Mouse (Mus musculus): ENCODE data around the gene Vsig10. TPM values are rescaled to one million over a fixed set of nuclear protein-coding genes. Genes with fewer than 3 reads are reported as not detected.
"Not testable (repeated sequence)": the region's sequence is repeated elsewhere in the genome, so short reads cannot be mapped to it uniquely, and the experiment has no call there.

Vsig10 gene
- total RNA-seq, 2 experiments from 2014 or later = 2.4 to 4.2 TPM

DNA sequence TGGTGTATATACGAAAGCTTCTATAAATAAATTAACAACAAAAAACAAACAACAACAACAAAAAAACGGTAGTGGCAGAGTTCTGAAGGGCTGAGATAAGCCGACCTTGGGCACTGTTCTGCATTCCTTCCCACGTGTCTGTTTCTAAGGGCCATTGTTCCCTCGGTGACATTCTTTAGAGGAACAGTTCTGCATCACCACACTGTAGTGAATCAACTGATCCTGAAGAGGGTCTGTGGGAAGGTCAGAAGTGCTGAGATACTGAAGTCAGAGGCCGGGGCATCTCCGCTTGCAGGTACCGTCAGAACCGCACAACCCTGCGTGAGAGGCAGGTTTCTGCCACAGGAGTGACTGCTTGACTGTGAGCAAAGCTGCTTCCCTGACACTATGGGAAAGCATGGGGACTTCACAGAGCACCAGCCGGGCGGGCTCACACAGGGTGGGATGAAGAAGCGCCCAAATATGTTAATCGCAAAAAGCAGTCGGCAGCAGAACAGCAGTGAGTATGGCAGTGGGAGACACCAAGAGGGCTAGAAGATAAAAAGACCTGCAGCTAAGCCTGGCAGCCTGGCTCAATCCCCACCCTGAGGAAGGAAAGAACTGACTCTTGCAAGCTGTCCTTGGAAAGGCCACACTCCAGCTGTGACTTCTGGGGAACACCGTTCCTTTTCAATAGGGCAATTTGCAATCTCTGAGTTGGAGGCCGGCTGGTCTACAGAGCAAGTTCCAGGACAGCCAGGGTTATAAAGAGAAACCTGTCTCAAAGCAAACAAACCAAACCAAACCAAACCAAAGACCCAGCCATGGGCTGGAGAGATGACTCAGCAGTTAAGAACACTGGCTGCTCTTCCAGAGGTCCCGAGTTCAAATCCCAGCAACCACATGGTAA is 14.9 kb upstream of the Vsig10 start:
- DNase-seq (ENCODE audit: low spot score in 2 of 2) = no peak

DNA sequence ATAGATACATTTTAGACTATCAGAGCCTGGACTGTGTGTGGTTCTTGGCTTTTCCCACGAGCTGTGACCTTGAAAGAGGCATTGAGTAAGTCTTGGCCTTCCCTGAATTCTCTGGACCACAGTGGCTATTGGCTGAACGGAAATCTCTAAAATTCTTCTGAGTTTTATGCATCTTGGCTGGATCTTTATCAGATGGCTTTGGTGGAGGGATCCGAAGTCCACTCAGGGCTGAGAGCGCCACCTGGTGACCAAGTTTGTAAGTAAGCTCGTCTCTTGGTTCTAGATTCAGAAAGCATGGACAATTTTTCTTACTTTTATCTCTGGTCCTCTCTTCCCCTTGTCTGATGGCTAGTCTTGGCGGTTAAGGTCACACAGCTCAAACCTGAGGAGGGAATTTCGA is 13.9 kb upstream of the Vsig10 start:
- DNase-seq (ENCODE audit: low spot score in 2 of 2) = peak; percentile 79 to 82

DNA sequence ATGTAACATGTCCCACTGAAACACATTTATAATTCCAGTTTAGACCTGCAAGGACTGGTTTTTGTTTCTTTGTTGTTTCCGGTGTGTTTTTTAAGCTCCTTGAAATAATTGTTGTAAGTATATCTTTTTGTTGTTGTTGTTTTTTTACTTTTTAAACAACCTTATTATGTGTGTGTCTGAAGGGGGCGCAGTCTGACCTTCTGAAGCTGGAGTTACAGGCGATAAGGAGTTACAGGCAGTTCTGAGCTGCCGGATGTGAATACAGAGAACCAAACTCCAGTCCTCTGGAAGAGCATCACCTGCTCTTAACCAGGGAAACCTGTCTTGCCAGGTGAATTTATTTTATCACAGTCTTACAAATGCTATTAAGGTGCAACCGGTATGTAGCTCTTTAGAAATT is 13.1 kb upstream of the Vsig10 start:
- no peak for DNase-seq (ENCODE audit: low spot score in 2 of 2)

DNA sequence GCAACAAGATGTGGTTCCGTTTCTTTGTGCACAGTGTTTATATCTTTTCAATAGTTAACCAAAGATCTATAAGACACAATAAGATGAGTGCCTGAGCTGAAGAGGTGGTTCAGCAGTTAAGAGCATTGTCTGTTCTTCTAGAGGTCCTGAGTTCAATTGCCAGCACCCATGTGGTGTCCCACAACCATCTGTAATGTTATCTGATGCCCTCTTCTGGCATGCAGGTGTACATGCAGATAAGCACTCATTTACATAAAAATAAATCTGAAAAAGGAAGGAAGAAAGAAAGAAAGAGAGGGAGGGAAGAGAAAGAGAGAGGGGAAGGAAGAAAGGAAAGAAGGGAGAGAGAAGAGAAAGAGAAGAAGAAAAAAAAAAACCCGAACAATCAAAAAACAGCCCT is 12.1 kb upstream of the Vsig10 start:
- DNase-seq (ENCODE audit: low spot score in 2 of 2) = no peak

DNA sequence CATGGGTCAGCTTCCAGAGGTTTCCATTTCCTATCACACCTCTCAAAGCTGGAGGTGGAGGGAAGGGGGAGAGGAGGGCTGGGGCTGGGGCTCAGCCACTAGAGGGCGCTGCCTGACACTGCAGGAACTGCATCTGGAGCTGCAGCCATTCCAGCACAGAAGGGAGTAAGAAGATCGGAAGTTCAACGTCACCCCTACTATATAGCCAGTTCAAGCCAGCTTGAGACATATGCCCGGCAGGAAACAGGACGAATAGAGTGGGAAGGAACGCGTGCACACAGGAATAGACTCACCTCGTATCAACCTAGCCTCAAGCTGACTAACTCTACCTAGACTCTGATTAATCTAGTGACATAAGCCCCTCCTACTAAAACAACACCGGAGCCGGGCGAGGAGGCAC is 11.2 kb upstream of the Vsig10 start:
- peak; percentile 44 to 64 for DNase-seq (ENCODE audit: low spot score in 2 of 2)

DNA sequence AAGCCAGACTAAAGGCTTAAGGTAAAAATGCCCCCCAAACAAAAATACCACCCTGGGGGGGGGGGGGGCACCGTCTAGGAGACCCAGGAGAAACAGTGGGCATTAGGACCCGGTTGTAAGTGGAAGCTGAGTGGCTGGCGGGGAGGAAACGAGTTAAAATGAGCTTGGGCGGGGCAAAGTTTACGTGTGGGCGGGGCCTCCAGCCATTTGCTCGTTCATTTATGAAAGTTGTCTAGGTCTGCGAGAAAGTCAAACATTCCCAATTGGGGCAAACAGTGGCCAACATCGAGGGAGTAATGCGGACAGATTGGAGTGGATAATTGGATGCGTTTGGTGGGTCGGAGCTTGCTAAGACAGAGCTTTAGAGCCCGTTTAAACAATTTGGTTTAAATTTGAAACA is 5.5 kb upstream of the Vsig10 start:
- DNase-seq (ENCODE audit: low spot score in 2 of 2) = no peak

DNA sequence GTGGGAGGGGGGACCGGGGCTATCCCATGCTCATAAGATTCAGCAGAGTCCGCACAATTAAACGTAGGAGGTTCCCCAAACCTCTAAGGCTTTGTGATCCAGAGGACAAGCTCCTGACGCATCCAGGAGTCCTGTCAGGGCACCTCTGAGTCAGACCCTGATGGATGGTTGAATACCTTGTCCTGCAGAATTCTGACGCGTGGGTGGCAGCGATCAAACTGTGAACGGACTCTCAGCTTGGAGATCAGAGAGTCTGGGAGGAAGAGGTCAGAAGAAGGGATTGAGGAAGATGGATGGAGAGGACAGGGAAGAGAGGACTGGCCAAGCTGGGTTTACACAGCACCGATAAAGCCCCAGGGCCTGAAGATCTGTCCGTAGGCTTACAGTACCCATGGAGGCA is 5.0 kb upstream of the Vsig10 start:
- no peak for DNase-seq (ENCODE audit: low spot score in 2 of 2)

DNA sequence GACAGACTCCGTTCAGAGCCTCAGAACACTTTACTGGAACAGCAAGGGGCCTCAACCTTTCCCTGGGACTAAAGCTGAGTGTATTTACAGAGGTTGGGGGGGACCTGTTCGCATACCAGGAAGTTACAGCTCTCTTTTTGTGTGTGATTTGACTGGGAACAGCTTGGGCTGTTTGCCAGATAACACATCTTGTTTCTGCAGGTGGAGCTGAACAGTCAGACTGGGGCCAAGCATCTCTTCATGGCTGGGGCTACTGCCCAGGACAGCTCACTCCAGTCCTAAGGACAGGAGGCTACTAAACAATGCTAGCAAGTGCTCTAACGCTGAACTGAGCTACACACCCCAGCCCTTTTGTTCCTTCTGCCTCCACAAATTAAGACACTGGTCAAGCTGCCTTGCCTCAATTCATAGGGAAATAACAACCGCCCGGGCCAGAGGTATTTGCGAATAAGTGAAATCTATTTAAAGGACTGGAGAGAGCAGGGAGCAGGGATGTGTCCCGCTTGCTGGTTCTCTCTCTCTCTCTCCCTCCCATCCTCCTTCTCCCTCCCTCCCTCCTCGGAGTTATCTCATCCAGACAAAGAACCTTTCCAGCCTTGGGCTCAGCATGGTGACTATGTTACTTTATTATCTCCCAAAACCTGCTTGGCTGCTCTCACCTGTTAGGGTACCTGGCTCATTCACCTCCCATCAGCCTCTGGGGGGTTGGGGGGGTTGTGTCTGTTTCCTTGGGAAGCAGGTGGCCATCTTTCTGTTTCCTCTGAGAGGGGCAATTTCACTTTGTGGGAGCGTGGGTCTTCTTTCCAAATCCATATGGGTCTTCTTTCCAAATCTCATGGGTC is 4.1 kb upstream of the Vsig10 start:
- no peak for DNase-seq (ENCODE audit: low spot score in 2 of 2)

DNA sequence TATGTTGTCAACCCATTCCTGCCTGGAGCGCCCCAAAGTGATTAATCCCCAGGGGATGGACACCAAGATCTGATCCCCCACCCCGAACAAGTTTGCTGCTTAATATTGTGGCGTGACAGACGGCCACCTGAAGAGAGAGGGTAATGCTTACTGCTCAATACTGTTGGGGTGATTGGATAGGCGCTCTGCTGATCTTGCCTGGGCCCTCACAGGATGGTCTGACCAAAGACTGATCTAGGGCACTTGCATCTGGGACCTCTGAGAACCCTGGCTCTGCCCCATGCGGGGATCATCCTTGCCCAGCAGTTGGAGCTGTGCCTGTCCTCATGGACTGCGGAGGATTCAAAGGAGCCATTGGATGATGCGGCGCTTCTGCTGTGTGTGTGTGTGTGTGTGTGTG is 4.9 kb downstream of the Vsig10 start:
- no peak for DNase-seq (ENCODE audit: low spot score in 2 of 2)

DNA sequence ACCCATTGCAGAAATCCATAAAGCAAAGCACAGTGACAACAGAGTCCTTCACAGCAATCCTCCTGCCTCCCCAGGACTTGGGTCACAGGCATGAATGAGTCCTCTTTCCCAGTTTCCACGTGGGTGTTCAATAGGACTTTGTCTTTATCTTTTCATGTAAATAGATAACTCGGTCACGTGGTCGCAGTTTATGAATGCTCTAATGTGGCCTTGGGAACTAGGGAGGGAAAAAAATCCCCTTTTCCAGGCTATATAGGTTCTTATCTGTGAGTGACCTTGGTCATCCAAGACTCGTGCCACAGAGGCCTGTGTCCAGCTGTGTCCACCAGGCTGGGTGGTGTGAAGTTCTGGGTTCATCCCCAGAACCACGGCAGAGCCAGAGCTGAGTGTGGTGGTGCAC is 7.5 kb downstream of the Vsig10 start:
- DNase-seq (ENCODE audit: low spot score in 2 of 2) = no peak

DNA sequence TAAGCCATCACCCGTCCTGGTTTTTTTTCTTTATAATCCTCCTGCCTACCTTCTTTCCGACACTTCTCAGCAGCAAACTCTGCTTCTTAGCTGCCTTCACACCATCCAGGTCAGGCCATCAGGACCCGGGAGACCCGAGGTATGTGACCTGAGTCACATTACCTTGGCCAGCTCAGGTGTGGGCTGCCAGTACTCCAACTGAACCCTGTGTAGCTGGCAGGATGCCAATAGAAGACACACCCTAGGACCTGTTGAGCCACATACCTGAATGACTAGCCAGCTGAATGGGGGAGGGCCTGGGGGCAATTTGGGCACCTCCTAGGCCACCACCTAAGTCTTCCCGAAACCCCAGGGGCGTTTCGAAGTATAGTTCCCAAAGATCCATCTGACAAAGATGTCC is 11.6 kb downstream of the Vsig10 start:
- no peak for DNase-seq (ENCODE audit: low spot score in 2 of 2)

DNA sequence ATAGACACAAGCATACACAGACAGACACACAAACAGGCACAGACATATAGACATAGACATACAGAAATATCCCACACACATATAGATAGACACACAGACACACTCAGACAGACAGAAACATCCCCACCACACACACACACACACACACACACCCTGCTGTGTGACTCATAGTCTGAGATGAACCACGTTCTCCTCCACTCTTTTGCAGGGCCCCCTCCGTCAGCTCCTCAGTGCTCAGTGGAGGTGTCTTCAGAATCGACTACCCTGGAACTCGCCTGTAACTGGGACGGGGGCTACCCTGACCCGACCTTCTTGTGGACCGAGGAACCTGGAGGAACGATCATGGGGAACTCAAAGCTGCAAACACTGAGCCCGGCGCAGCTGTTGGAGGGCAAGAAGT is 19.1 kb downstream of the Vsig10 start:
- DNase-seq (ENCODE audit: low spot score in 2 of 2) = no peak

DNA sequence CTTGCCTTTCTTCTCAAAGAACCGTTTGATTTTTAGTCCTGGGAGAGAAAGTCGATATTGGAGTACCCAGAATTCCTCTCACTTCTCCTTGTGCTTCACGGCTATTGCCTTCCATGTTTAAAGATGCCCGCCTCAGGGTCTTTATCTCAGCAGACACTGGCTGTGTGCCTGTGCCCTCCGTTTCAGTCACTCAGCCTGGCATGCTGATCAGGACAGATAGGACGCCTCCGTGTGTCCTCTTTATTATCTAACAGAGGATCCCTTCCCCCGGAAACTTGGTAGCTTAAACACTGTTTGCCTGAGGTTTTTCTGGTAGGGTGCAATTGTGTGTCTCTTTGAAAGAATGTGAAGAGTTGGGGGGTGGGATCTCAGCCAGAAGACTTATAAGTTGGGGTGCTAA is 19.6 kb downstream of the Vsig10 start:
- no peak for DNase-seq (ENCODE audit: low spot score in 2 of 2)

DNA sequence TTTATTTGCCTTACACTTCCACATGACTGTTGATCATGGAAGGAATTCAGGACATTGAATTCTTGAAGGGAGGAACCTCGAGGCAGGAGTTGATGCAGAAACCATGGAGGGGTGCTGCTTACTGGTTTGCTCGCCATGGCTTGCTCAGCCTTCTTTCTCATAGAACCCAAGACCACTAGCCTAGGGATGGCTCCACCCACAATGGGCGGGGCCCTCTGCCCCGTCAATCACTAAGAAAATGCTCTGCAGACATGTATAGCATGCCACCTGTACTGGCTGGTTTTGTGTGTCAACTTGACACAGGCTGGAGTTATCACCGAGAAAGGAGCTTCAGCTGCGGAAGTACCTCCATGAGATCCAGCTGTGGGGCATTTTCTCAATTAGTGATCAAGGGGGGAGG is 21.2 kb downstream of the Vsig10 start:
- no peak for DNase-seq (ENCODE audit: low spot score in 2 of 2)

DNA sequence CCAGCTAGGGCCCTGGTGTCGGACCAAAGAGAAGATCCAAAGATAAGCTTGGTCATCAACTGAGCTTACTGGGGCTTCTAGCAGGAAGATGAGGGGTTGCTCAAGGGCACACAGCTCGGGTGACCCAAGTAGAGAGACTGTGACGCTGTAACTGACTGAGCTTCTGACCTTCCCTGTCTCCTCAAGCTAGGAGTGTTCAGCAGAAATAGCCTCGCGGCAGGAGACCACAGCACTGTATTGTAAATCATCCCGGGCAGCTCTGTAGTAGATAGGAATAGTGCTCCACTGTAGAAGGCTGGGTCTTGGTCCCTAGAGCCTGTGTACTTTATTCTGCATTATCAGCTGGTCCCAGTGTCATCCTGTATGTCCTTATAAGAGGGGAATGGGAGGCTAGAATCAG is 23.0 kb downstream of the Vsig10 start:
- no peak for DNase-seq (ENCODE audit: low spot score in 2 of 2)

DNA sequence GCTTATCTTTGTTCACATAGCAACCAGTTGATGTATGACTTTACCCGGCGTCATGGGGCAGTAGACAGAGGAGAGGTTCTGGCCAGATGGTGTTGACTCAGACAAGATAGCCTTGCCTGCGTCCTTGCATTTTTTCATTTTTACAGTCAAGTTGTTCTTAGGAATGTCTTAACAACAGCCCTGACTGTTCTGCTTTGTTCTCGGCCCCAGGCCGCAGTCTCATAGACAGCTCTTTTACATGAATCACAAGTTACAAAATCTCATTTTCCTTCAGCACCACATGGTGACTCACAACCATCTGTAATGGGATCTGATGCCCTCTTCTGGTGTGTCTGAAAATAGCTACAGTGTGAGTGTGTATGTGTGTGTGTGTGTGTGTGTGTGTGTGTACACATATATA is 25.6 kb downstream of the Vsig10 start:
- not testable (repeated sequence) for DNase-seq (ENCODE audit: low spot score in 2 of 2)

DNA sequence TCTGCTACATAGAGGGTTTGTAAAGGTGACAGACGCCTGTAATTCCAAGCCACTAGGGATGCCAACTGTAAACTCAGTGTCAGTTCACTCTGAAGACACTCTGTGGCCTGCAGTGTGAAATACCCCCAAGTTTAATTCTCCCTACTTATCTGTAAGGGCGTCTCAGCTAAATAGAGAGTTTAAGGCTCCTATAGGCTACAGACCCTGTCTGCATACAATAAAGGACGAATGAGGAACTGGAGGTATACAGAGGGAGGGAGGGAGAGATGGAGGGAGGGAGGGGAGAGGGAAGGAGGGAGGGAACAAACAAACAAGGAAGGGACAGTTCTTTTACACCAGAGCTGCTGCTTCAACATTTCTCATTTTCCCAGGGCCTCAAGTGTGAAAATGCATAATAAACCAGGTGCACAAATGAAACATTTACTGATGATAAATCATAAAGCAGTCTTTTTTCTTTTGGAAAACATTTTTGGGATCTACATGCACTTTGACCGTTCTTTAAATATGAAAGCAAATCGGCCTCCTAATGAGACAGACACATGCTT is 26.6 kb downstream of the Vsig10 start:
- DNase-seq (ENCODE audit: low spot score in 2 of 2) = no peak

DNA sequence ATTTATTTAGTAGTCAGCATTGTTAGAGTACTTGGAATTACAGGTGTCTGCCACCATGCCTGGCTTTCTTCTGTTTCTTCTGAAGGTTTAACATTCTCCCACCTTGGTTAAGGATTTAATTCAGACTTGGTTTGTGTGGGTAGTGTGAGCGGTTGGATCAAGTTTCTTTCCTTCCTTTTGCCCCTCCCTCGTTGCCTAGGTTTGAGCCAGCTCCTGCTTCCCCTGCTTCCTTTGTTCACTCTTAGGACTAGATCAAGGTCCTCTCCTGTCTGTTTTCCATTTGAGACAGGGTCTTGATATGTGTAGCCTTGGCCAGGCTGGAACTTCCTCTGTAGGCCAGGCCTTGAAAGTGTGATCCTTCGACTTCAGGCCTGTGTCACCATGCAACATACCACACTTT is 27.4 kb downstream of the Vsig10 start:
- no peak for DNase-seq (ENCODE audit: low spot score in 2 of 2)

DNA sequence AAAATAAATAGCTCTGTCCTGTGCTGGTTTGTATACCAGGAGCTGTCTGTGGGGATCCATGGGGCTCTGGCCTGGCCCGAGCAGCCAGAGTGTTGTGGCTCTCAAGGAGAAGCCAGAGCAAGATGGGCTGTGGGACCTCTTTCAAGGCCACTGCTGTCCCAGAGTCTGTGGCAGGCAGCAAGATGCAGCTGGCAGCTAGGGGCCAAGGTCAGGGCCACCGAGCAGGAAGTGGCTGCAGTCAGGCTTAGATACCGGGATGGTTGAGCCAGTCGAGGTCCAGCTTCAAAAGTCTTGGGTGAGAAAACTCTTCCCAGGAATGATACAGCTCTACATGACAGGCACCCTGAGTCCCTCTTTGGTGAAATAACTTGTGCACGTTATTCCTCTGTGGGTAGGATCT is 28.1 kb downstream of the Vsig10 start:
- no peak for DNase-seq (ENCODE audit: low spot score in 2 of 2)

DNA sequence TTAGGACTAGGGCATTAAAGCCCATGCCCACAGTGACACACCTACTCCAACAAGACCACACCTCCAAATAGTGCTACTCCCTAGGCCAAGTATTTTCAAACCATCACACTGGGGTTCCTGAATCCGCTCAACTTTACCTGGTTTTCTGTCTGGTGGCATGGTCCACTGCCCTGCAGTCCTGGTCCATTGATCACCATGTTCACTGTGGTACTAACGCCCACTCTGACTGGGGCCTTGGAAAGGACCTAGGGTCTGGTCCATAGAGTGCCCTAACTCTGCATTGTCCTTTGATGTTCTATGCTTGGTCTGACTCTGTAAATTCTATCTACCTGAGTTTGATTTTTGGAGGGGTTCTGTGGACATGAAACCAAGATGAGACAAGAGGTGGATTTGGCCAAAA is 29.0 kb downstream of the Vsig10 start:
- DNase-seq (ENCODE audit: low spot score in 2 of 2) = no peak

DNA sequence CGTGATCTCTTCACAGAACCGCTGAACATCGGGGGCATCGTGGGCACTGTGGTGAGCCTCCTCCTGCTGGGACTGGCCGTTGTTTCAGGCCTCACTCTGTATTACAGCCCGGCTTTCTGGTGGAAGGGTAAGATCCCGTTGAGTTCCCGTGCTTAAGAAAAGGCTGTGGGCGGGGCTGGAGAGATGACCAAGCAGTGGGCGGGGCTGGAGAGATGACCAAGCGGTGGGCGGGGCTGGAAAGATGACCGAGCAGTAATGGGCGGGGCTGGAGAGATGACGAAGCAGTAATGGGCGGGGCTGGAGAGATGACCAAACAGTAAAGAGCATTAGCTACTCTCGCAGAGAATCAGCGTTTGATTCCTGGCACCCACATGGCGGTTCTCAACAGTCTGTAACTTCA is 29.4 kb downstream of the Vsig10 start:
- DNase-seq (ENCODE audit: low spot score in 2 of 2) = peak; percentile 76 to 79

DNA sequence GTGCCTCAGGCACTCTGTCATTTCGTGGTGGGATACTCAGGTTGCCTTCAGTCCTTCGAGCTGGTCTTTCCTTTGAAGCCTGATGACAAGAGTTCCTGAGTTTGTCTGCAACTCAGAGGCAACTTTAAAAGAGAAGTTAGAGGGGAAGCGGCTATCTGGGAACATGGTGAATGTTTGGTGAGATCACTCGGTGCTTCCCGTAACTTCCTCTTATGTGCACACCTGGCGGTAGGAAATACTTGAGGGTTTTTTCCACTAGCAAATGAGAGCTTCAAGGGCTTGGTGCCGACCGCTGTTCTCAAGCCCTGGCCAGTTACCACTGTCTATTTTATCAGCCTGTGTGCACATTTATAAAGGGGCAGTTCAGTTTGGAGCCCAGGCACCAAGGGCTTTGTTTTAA is 35.2 kb downstream of the Vsig10 start:
- DNase-seq (ENCODE audit: low spot score in 2 of 2) = no peak

Measured in layer of hippocampus, postnatal 10 days (tissue).